Mouse (Mus musculus) left cerebral cortex, postnatal 4 days (tissue): ENCODE measurements around the gene Caps2. TPM values are rescaled to one million over a fixed set of nuclear protein-coding genes. Genes with fewer than 3 reads are reported as not detected.
"Not testable (repeated sequence)": the region's sequence is repeated elsewhere in the genome, so short reads cannot be mapped to it uniquely, and the experiment has no call there.

Experiments used
- DNase-seq: peaks from one replicate; pipeline ENCODE4 v3.0.0-alpha.2; 2022
- intact Hi-C: fragments of 180-260 bp; cut with DNase I; formaldehyde crosslinking; loops from one replicate; pipeline ENCODE4 v1.15.1; 2025
- total RNA-seq, 2 experiments: library from RNA; stranded (reverse); gene quantifications; 2 replicates each; pipeline ENCODE4 v1.2.3; 2021

The Caps2 gene
- 1 to 10 TPM in 1 of 2 experiments, under 1 TPM in 1; 0.48 to 1.0 TPM for total RNA-seq

- peak; percentile 10 for DNase-seq
- intact Hi-C loops: loop anchor here (5.0 to 10.0 kb wide), 3 partner anchors 101 to 658 kb away; partner anchors contain the start of genes Glipr1l1 and Phlda1
Observed at GRCm38 (mm10) chr10:112163168-112163766, at the start of gene Caps2. Caps2 (plus strand) TSS chr10:112163621.

- DNase-seq, intact Hi-C loops: not testable (repeated sequence)
Observed at GRCm38 (mm10) chr10:112125090-112125489, 38.3 kb upstream of the Caps2 start.

GRCm38 (mm10) chr10:112127682-112128230 is 35.7 kb upstream of the Caps2 start:
- intact Hi-C loops, DNase-seq: not testable (repeated sequence)

GRCm38 (mm10) chr10:112132194-112132593 is 31.2 kb upstream of the Caps2 start:
- intact Hi-C loops: no loop called here
- DNase-seq: no peak

GRCm38 (mm10) chr10:112138050-112138870 is 25.2 kb upstream of the Caps2 start:
- peak; percentile 64 for DNase-seq
- intact Hi-C loops: no loop called here

GRCm38 (mm10) chr10:112138871-112139430 is 24.5 kb upstream of the Caps2 start:
- DNase-seq: no peak
- intact Hi-C loops: no loop called here

GRCm38 (mm10) chr10:112139834-112140233 is 23.6 kb upstream of the Caps2 start:
- intact Hi-C loops: no loop called here
- DNase-seq: no peak

GRCm38 (mm10) chr10:112159882-112160560 is 3.4 kb upstream of the Caps2 start, which contains the start of gene Glipr1l3:
Glipr1l3 (minus strand) TSS chr10:112160327.
- intact Hi-C loops: loop anchor here (5.0 to 10.0 kb wide), 3 partner anchors 98 to 655 kb away; partner anchors contain the start of genes Glipr1l1 and Phlda1
- peak; percentile 88 for DNase-seq

GRCm38 (mm10) chr10:112177027-112177426 is 13.6 kb downstream of the Caps2 start:
- intact Hi-C loops, DNase-seq: not testable (repeated sequence)

GRCm38 (mm10) chr10:112193919-112194318 is 30.5 kb downstream of the Caps2 start:
- intact Hi-C loops, DNase-seq: not testable (repeated sequence)

GRCm38 (mm10) chr10:112203463-112203862 is 40.0 kb downstream of the Caps2 start:
- intact Hi-C loops: loop anchor here (5.0 to 10.0 kb wide), 2 partner anchors 544 to 601 kb away; no protein-coding TSS in a partner anchor
- DNase-seq: peak; percentile 46

- DNase-seq: no peak
- intact Hi-C loops: no loop called here
Observed at GRCm38 (mm10) chr10:112227073-112227472, 63.7 kb downstream of the Caps2 start.

GRCm38 (mm10) chr10:112229091-112229843 is 65.8 kb downstream of the Caps2 start:
- intact Hi-C loops, DNase-seq: not testable (repeated sequence)

GRCm38 (mm10) chr10:112232733-112233132 is 69.3 kb downstream of the Caps2 start:
- DNase-seq, intact Hi-C loops: not testable (repeated sequence)

- intact Hi-C loops: not testable (repeated sequence)
- peak; percentile 2 for DNase-seq
Observed at GRCm38 (mm10) chr10:112235396-112235940, 72.0 kb downstream of the Caps2 start.

GRCm38 (mm10) chr10:112248273-112248672 is 84.9 kb downstream of the Caps2 start:
- DNase-seq: no peak
- intact Hi-C loops: no loop called here

GRCm38 (mm10) chr10:112263467-112263866 is 100.0 kb downstream of the Caps2 start:
- DNase-seq: no peak
- intact Hi-C loops: no loop called here
